Comparison of ENCODE assay signal across 9 mouse cellular contexts in the genomic region with DNA sequence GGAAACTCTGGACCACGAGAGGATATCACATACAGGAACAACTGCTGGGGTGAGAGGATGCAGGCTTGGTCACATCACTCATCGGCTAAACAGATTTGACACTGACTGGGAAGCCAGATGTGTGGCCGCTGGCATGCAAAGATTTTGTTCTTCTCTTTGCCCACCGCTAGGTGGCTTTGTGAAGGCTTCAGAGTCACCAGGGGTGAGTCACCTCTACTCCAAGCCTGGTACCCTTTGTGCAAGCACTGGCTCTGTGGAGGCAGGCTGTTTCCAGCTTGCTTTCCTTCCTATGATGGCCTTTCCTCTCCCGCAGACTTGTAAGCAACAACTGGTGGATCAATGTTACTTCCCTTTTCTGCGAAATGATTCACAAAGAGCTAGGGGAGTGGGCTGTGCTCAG.
DNase-seq lines count a peak whose midpoint lies in the region; ATAC-seq and TF ChIP-seq lines count a peak whose summit lies in the region.
"Had no signal": no experiment of that assay in that cellular context is flagged by ENCODE, and none has a peak within 500 bp of the region (broad histone marks: within the 10 kb centered on the region; RNA-seq: fewer than 3 reads in every experiment).

No protein-coding gene starts in this region.

- H3K4me2 ChIP-seq in heart, postnatal 0 days (ENCODE audit: low read depth, low read length) = no peak overlapping the region
- no peak overlapping the region for H3K4me2 ChIP-seq in limb, embryonic 11.5 days (ENCODE audit: low read depth, severe bottlenecking)
- H3K4me2 ChIP-seq: limb, embryonic 12.5 days had no signal

- no peak overlapping the region for H3K27ac ChIP-seq in heart, postnatal 0 days (ENCODE audit: low read depth)
- H3K27ac ChIP-seq in limb, embryonic 11.5 days (replicated peaks; ENCODE audit: low read depth, low read length) = no peak overlapping the region
- H3K27ac ChIP-seq in forebrain, embryonic 10.5 days = no peak overlapping the region
- H3K27ac ChIP-seq: limb, embryonic 12.5 days had no signal

- H3K4me3 ChIP-seq in heart, postnatal 0 days (ENCODE audit: low read depth, low read length) = no peak overlapping the region
- H3K4me3 ChIP-seq in limb, embryonic 11.5 days (ENCODE audit: low read depth, low read length) = no peak overlapping the region
- H3K4me3 ChIP-seq in forebrain, embryonic 10.5 days = no peak overlapping the region
- H3K4me3 ChIP-seq: limb, embryonic 12.5 days had no signal

- peak; percentile 44 for TF ChIP-seq CTCF in heart, postnatal 0 days (IDR thresholded peaks at IDR 0.05; ENCODE audit: low read depth)

- no peak overlapping the region for H3K9ac ChIP-seq in heart, postnatal 0 days (replicated peaks; ENCODE audit: low read depth, low read length)
- no peak overlapping the region for H3K9ac ChIP-seq in limb, embryonic 11.5 days (ENCODE audit: low read length)

- no peaks in the 10 kb centered on the region for H3K9me3 ChIP-seq in heart, postnatal 0 days (replicated peaks; ENCODE audit: control insufficient read depth, low read length)
- H3K9me3 ChIP-seq in limb, embryonic 11.5 days (ENCODE audit: control insufficient read depth, low read length) = no peaks in the 10 kb centered on the region
- no peaks in the 10 kb centered on the region for H3K9me3 ChIP-seq in forebrain, embryonic 10.5 days
- H3K9me3 ChIP-seq: limb, embryonic 12.5 days had no signal

- H3K27me3 ChIP-seq in heart, postnatal 0 days (ENCODE audit: control insufficient read depth, insufficient read depth, low read length) = no peaks in the 10 kb centered on the region
- H3K27me3 ChIP-seq in limb, embryonic 11.5 days (ENCODE audit: control insufficient read depth, insufficient read depth, low read length) = no peaks in the 10 kb centered on the region
- no peaks in the 10 kb centered on the region for H3K27me3 ChIP-seq in forebrain, embryonic 10.5 days (ENCODE audit: poor library complexity, severe bottlenecking)
- H3K27me3 ChIP-seq: limb, embryonic 12.5 days had no signal

- intact Hi-C loops in heart, postnatal 36 days (cut with DNase I) = no loop called here

- 53% methylated on average over 6 of the region's 6 CpGs for WGBS in heart, postnatal 0 days
- WGBS in limb, embryonic 11.5 days = 65% methylated on average over 6 of the region's 6 CpGs
- 67% methylated on average over 6 of the region's 6 CpGs for WGBS in forebrain, embryonic 10.5 days

- H3K4me1 ChIP-seq in heart, postnatal 0 days (ENCODE audit: control insufficient read depth, insufficient read depth) = peaks cover 24% of the 10 kb centered on the region
- peaks cover 10% of the 10 kb centered on the region for H3K4me1 ChIP-seq in limb, embryonic 11.5 days (ENCODE audit: control insufficient read depth, insufficient read depth, low read length)
- peaks cover 18% of the 10 kb centered on the region for H3K4me1 ChIP-seq in forebrain, embryonic 10.5 days

- TF ChIP-seq EP300 in heart, postnatal 0 days (IDR thresholded peaks at IDR 0.05; ENCODE audit: low read depth) = no peak

- H3K36me3 ChIP-seq in heart, postnatal 0 days (replicated peaks; ENCODE audit: control insufficient read depth, insufficient read depth, low read length) = peaks cover 65% of the 10 kb centered on the region
- peaks cover 3% of the 10 kb centered on the region; the same call in 1 of the 2 replicates for H3K36me3 ChIP-seq in limb, embryonic 11.5 days (ENCODE audit: control insufficient read depth, insufficient read depth, low read length)
- H3K36me3 ChIP-seq in forebrain, embryonic 10.5 days (replicated peaks) = peaks cover 29% of the 10 kb centered on the region

- ATAC-seq in heart, postnatal 0 days (ENCODE audit: insufficient read depth, low read depth) = no peak
- ATAC-seq in limb, embryonic 11.5 days (ENCODE audit: insufficient number of reproducible peaks, low FRiP score, low TSS enrichment, low read depth) = no peak

- DNase-seq in heart, postnatal 0 days (ENCODE audit: low spot score) = no peak
- DNase-seq in heart, postnatal 36 days = no peak
- DNase-seq in A20 (ENCODE audit: low read depth, low spot score) = peak; percentile 65
- DNase-seq in adrenal gland, postnatal 25 days = peak; percentile 37
- DNase-seq in limb, embryonic 11.5 days (ENCODE audit: low spot score) = peak; percentile 34
- no peak for DNase-seq in right cerebral cortex, postnatal 4 days
- DNase-seq in forebrain, embryonic 10.5 days (ENCODE audit: extremely low spot score, low spot score) = no peak
- DNase-seq in cerebellum, adult 9-11 months = no peak

Comparison
In these comparisons a context has a peak if more than half of its experiments do, and no peak if none do; other contexts are left out.
1. DNase-seq: peak in A20 (single experiment), adrenal gland, postnatal 25 days (single experiment) and limb, embryonic 11.5 days (single experiment); none in heart, postnatal 0 days (single experiment), heart, postnatal 36 days (0 of 2), right cerebral cortex, postnatal 4 days (single experiment), forebrain, embryonic 10.5 days (single experiment) and cerebellum, adult 9-11 months (single experiment).